In the genomic region with DNA sequence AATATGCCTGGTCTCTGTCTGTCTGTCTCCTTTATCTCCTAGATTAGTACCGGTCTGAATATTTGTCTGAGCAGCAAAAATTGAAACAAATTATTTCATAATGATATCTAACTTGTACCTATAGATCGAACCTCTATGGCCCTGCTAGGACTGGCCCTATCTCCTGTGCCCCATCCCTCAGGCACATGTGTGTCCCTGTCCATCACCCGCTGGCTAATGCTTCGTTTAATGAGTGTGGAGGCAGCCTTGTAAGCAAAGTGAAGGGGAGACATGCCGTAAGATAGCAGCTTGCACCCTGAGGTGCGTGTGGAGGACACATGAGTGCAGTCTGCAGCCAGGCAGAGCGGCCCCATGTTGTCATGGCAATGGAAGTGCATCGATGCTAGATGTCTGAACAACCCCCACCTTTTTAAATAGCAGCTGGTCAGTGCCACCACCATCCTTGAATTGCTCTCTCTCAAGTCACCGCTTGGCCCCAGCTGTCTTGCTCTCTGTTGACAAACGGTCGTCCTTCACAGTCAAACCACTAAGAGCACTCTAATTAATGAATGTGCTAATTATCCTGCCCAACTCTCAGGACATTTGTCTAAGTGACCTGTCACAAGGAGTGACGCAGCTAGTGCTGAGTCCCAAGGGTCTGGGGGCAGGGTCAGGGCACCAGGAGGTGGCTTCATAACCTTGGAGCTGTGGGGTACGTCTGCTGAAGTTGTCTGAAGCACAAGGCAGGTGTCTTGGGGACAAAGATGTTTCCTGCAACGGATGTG, we compare ENCODE assay signal across 13 mouse cellular contexts. TPM values are rescaled to one million over a fixed set of nuclear protein-coding genes. Genes with fewer than 3 reads are reported as not detected.
DNase-seq lines count a peak whose midpoint lies in the region; ATAC-seq and TF ChIP-seq lines count a peak whose summit lies in the region.
"Had no signal": no experiment of that assay in that cellular context is flagged by ENCODE, and none has a peak within 500 bp of the region (broad histone marks: within the 10 kb centered on the region; RNA-seq: fewer than 3 reads in every experiment).

No protein-coding gene starts in this region.

- peak; percentile 79 for ATAC-seq in midbrain, embryonic 13.5 days
- ATAC-seq: intestine, postnatal 0 days had no signal

- H3K9ac ChIP-seq in midbrain, embryonic 13.5 days (replicated peaks): no peak overlapping the region
- H3K9ac ChIP-seq: lung, embryonic 14.5 days had no signal

- no peaks in the 10 kb centered on the region for H3K36me3 ChIP-seq in thymus, adult 2 months (ENCODE audit: control insufficient read depth, insufficient read depth, low read length)
- no peaks in the 10 kb centered on the region for H3K36me3 ChIP-seq in hindbrain, embryonic 10.5 days
- H3K36me3 ChIP-seq in midbrain, embryonic 13.5 days: no peaks in the 10 kb centered on the region

- H3K9me3 ChIP-seq in hindbrain, embryonic 10.5 days: no peaks in the 10 kb centered on the region
- no peaks in the 10 kb centered on the region for H3K9me3 ChIP-seq in midbrain, embryonic 13.5 days

- no peak overlapping the region for H3K4me3 ChIP-seq in thymus, adult 2 months (ENCODE audit: control insufficient read depth, insufficient read depth, low read length)
- H3K4me3 ChIP-seq in hindbrain, embryonic 10.5 days: no peak overlapping the region
- H3K4me3 ChIP-seq in midbrain, embryonic 13.5 days (replicated peaks): no peak overlapping the region
- H3K4me3 ChIP-seq: heart, adult 2 months; left cerebral cortex, adult 2 months had no signal

- DNase-seq in thymus, postnatal 14 days: peak; percentile 50
- no peak for DNase-seq in thymus, adult 2 months
- DNase-seq in hindbrain, embryonic 10.5 days (ENCODE audit: low spot score): peak; percentile 54
- no peak for DNase-seq in urinary bladder, postnatal 36 days (ENCODE audit: low spot score in 2 of 2)
- DNase-seq in yolk sac, embryonic 10.5 days (ENCODE audit: low spot score): no peak
- DNase-seq in frontal cortex, postnatal 25 days (ENCODE audit: low spot score in 2 of 2): no peak
- DNase-seq: cerebellum, adult 18-20 months; heart, adult 2 months; lung, embryonic 14.5 days; right cerebral cortex, postnatal 4 days had no signal

- TF ChIP-seq CTCF in thymus, adult 2 months (IDR thresholded peaks at IDR 0.05; ENCODE audit: borderline replicate concordance, control insufficient read depth, extremely low read depth, insufficient read depth, low read length, poor library complexity): no peak

- 81% methylated on average over 14 of the region's 14 CpGs for WGBS in thymus, adult 2 months
- WGBS in hindbrain, embryonic 10.5 days: 58% methylated on average over 14 of the region's 14 CpGs
- 44% methylated on average over 14 of the region's 14 CpGs for WGBS in midbrain, embryonic 13.5 days

- peaks cover 20% of the 10 kb centered on the region for H3K4me1 ChIP-seq in thymus, adult 2 months (replicated peaks; ENCODE audit: control insufficient read depth, insufficient read depth, low read length)
- peaks cover 28% of the 10 kb centered on the region for H3K4me1 ChIP-seq in hindbrain, embryonic 10.5 days (replicated peaks)
- H3K4me1 ChIP-seq in midbrain, embryonic 13.5 days (replicated peaks): peaks cover 23% of the 10 kb centered on the region

- H3K27ac ChIP-seq in thymus, adult 2 months (ENCODE audit: control insufficient read depth, insufficient read depth, low read length): no peak overlapping the region
- peak overlapping the region; percentile 45; the same call in 1 of the 2 replicates for H3K27ac ChIP-seq in hindbrain, embryonic 10.5 days
- H3K27ac ChIP-seq in midbrain, embryonic 13.5 days: peak overlapping the region; percentile 71
- H3K27ac ChIP-seq: heart, adult 2 months; left cerebral cortex, adult 2 months had no signal

- H3K4me2 ChIP-seq in midbrain, embryonic 13.5 days (replicated peaks): 0 out of 2 replicates have a peak overlapping the region, but pooled peaks have one; percentile 2
- H3K4me2 ChIP-seq: lung, embryonic 14.5 days had no signal

- H3K27me3 ChIP-seq in thymus, adult 2 months (ENCODE audit: control insufficient read depth, insufficient read depth, low read length): no peaks in the 10 kb centered on the region
- H3K27me3 ChIP-seq in hindbrain, embryonic 10.5 days (ENCODE audit: insufficient read depth, poor library complexity, severe bottlenecking): no peaks in the 10 kb centered on the region
- H3K27me3 ChIP-seq in midbrain, embryonic 13.5 days: no peaks in the 10 kb centered on the region

- no peak for TF ChIP-seq POLR2A in thymus, adult 2 months (IDR thresholded peaks at IDR 0.05; ENCODE audit: control insufficient read depth, extremely low read depth, insufficient read depth, low read length, poor library complexity)

RNA-seq across cellular contexts. Expression of a gene that starts 6.9 kb away (rescaled TPM):
- 31.6 and 50.1 TPM in 2 replicates for polyA plus RNA-seq in thymus, adult 2 months (2012; rRNA removed)
- 5.1 and 7.5 TPM in 2 replicates for polyA plus RNA-seq in hindbrain, embryonic 10.5 days (2016; fragmentation: Nextera tagmentation; extraction: Ambion mirVana)
- 8.6 and 9.1 TPM in 2 replicates for polyA plus RNA-seq in midbrain, embryonic 13.5 days (2015; fragmentation: Nextera tagmentation; extraction: Ambion mirVana)

Comparison
In these comparisons a context has a peak if more than half of its experiments do, and no peak if none do; other contexts are left out.
1. DNase-seq: peak in thymus, postnatal 14 days (single experiment) and hindbrain, embryonic 10.5 days (single experiment); none in thymus, adult 2 months (single experiment), urinary bladder, postnatal 36 days (0 of 2), yolk sac, embryonic 10.5 days (single experiment) and frontal cortex, postnatal 25 days (0 of 2).